Mouse (Mus musculus) mature B cell (primary cell): ENCODE data around the gene Ablim1.

ENCODE experiments used
- in situ Hi-C: fragments of 300-500 bp; cut with MboI; formaldehyde crosslinking; loops from 2 replicates; pipeline ENCODE4 v1.14.3; 2019

Gene Ablim1

GRCm38 (mm10) chr19:57222657-57223056, 92.1 kb downstream of the Ablim1 start:
- in situ Hi-C loops = no loop called here

- in situ Hi-C loops = no loop called here
Measured at GRCm38 (mm10) chr19:57221684-57222235, 93.0 kb downstream of the Ablim1 start.

- in situ Hi-C loops = no loop called here
Measured at GRCm38 (mm10) chr19:57219758-57220157, 95.0 kb downstream of the Ablim1 start.

GRCm38 (mm10) chr19:57217161-57217560, 97.6 kb downstream of the Ablim1 start:
- in situ Hi-C loops = no loop called here

GRCm38 (mm10) chr19:57215527-57215926, 99.2 kb downstream of the Ablim1 start:
- in situ Hi-C loops = no loop called here

GRCm38 (mm10) chr19:57212406-57212805, 102.3 kb downstream of the Ablim1 start:
- in situ Hi-C loops = no loop called here

GRCm38 (mm10) chr19:57211444-57212111, 103.1 kb downstream of the Ablim1 start:
- in situ Hi-C loops = no loop called here

- in situ Hi-C loops = no loop called here
Measured at GRCm38 (mm10) chr19:57210924-57211323, 103.8 kb downstream of the Ablim1 start.

GRCm38 (mm10) chr19:57204101-57204500, 110.6 kb downstream of the Ablim1 start:
- in situ Hi-C loops = no loop called here

GRCm38 (mm10) chr19:57202554-57202953, 112.2 kb downstream of the Ablim1 start:
- in situ Hi-C loops = no loop called here

- in situ Hi-C loops = no loop called here
Measured at GRCm38 (mm10) chr19:57201090-57201483, 113.6 kb downstream of the Ablim1 start.

GRCm38 (mm10) chr19:57200477-57201089, 114.1 kb downstream of the Ablim1 start:
- in situ Hi-C loops = no loop called here

- in situ Hi-C loops = no loop called here
Measured at GRCm38 (mm10) chr19:57199361-57199760, 115.4 kb downstream of the Ablim1 start.

- in situ Hi-C loops = no loop called here
Measured at GRCm38 (mm10) chr19:57198531-57198930, 116.2 kb downstream of the Ablim1 start.

GRCm38 (mm10) chr19:57198029-57198428, 116.7 kb downstream of the Ablim1 start:
- in situ Hi-C loops = no loop called here

- in situ Hi-C loops = no loop called here
Measured at GRCm38 (mm10) chr19:57197043-57197817, 117.5 kb downstream of the Ablim1 start.

GRCm38 (mm10) chr19:57196616-57197015, 118.1 kb downstream of the Ablim1 start:
- in situ Hi-C loops = no loop called here

GRCm38 (mm10) chr19:57195169-57195930, 119.4 kb downstream of the Ablim1 start:
- in situ Hi-C loops = no loop called here

GRCm38 (mm10) chr19:57193958-57194357, 120.8 kb downstream of the Ablim1 start:
- in situ Hi-C loops = no loop called here

- in situ Hi-C loops = no loop called here
Measured at GRCm38 (mm10) chr19:57193382-57193781, 121.3 kb downstream of the Ablim1 start.

GRCm38 (mm10) chr19:57191109-57191508, 123.6 kb downstream of the Ablim1 start:
- in situ Hi-C loops = no loop called here

- in situ Hi-C loops = no loop called here
Measured at GRCm38 (mm10) chr19:57189427-57189826, 125.3 kb downstream of the Ablim1 start.
